Mouse (Mus musculus) limb, embryonic 14.5 days (tissue): ENCODE measurements around the gene Otogl. TPM values are rescaled to one million over a fixed set of nuclear protein-coding genes. Genes with fewer than 3 reads are reported as not detected.
A peak's percentile ranks its signal among the peaks of the same experiment; 100 is the strongest.

Experiments used
- ATAC-seq: fragments of 200-750 bp; cut with Nextera tagmentation; 2 replicates; pipeline ENCODE4 v1.8.0; 2017; ENCODE audit warnings: low read depth, moderate number of reproducible peaks, moderate TSS enrichment; ENCODE audit not compliant: low FRiP score
- DNase-seq: peaks from one replicate; pipeline ENCODE4 v3.0.0-alpha.2; 2015; ENCODE audit warnings: low spot score
- H3K27ac ChIP-seq: fragments of 300-500 bp; sonication (generic); replicated peaks from 2 replicates; pipeline ENCODE4 v1.5.1; 2014; ENCODE audit warnings: low read depth, mild to moderate bottlenecking, low read length, moderate library complexity, mixed read lengths
- H3K27me3 ChIP-seq: fragments of 300-500 bp; sonication (generic); 2 replicates; pipeline ENCODE4 v1.6.1; 2014; ENCODE audit warnings: low read length, mixed read lengths; ENCODE audit not compliant: control insufficient read depth, insufficient read depth
- H3K36me3 ChIP-seq: fragments of 300-500 bp; sonication (generic); 2 replicates; pipeline ENCODE4 v1.6.1; 2014; ENCODE audit warnings: mild to moderate bottlenecking, low read length, moderate library complexity, mixed read lengths; ENCODE audit not compliant: control insufficient read depth, insufficient read depth
- H3K4me1 ChIP-seq: fragments of 300-500 bp; sonication (generic); 2 replicates; pipeline ENCODE4 v1.6.1; 2014; ENCODE audit warnings: antibody characterized with exemption, low read length, mixed read lengths; ENCODE audit not compliant: control insufficient read depth, insufficient read depth
- H3K4me2 ChIP-seq: fragments of 300-500 bp; sonication (generic); replicated peaks from 2 replicates; pipeline ENCODE4 v1.6.1; 2014; ENCODE audit warnings: low read depth, mild to moderate bottlenecking, low read length, moderate library complexity; ENCODE audit not compliant: severe bottlenecking
- H3K4me3 ChIP-seq: fragments of 300-500 bp; sonication (generic); replicated peaks from 2 replicates; pipeline ENCODE4 v1.5.1; 2014; ENCODE audit warnings: low read length
- H3K9ac ChIP-seq: fragments of 300-500 bp; sonication (generic); 2 replicates; pipeline ENCODE4 v1.6.1; 2014; ENCODE audit warnings: mild to moderate bottlenecking, low read depth, low read length, moderate library complexity; ENCODE audit not compliant: severe bottlenecking
- H3K9me3 ChIP-seq: fragments of 300-500 bp; sonication (generic); 2 replicates; pipeline ENCODE4 v1.6.1; 2016; ENCODE audit warnings: low read length; ENCODE audit not compliant: control insufficient read depth
- POLR2A ChIP-seq: fragments of 200-500 bp; IDR thresholded peaks from 2 replicates; pipeline ENCODE4 v1.8.0; 2012; ENCODE audit warnings: inconsistent platforms, mild to moderate bottlenecking, moderate library complexity, borderline replicate concordance; ENCODE audit not compliant: insufficient read depth, insufficient read length; ENCODE audit errors: extremely low read depth
- WGBS: fragments of 180-500 bp; shearing (Covaris S2); extraction: QIAGEN DNeasy Blood & Tissue Kit; methylation state at CpG from one replicate; pipeline ENCODE4 v1.1.7; 2014; 5-methylcytosine and 5-hydroxymethylcytosine counted together
- polyA plus RNA-seq, 2 experiments: library from polyadenylated mRNA; depleted of rRNA in 1 of 2; stranded (reverse) in 1 of 2; unstranded in 1 of 2; fragments of >200 nt; fragmentation: Nextera tagmentation in 1 of 2; extraction: Ambion mirVana in 1 of 2; gene quantifications; 2 replicates each; pipeline versions ENCODE4 v1.2.1 to v1.2.3; 2012 to 2014

Gene Otogl
- polyA plus RNA-seq, 2 experiments: 0.51 to 0.93 TPM

GRCm38 (mm10) chr10:107905274-107906034, 6.5 kb downstream of the Otogl start:
- 73% methylated on average over 7 of the region's 7 CpGs for WGBS
- Histone ChIP-seq H3K9ac (no peak overlapping the region), H3K27ac (0 out of 2 replicates have a peak overlapping the region, but pooled peaks have one; percentile 8), H3K27me3 (no peaks in the 10 kb centered on the region), H3K4me2 (no peak overlapping the region), H3K4me3 (no peak overlapping the region), H3K4me1 (peaks cover 11% of the 10 kb centered on the region; the same call in 1 of the 2 replicates), H3K36me3 (no peaks in the 10 kb centered on the region), H3K9me3 (no peaks in the 10 kb centered on the region; the same call in 1 of the 2 replicates)
- ATAC-seq: peak; percentile 45; the same call in 1 of the 2 replicates
- peak; percentile 38 for DNase-seq
- TF ChIP-seq POLR2A: no peak

DNA sequence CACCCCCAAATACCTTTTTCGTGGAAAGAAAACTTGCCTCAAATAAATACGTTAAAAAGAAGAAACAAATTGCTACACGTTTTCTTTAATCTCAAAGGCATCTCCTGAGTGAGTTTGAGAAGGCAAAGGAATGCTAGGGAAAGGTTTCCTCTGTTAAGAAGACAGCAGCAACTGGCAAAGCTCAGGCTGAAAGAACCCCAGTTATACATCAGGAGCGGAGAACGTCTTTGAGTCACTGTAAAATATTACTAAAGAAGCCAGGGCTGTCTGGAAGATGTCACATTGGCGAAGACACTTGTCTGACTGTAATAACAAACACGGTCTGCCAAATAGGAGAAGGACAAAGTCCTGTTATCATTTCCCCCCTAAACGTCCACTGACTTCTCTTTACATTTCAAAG, 10.0 kb downstream of the Otogl start:
- ATAC-seq: no peak
- 72% methylated on average over 8 of the region's 8 CpGs for WGBS
- H3K4me1 ChIP-seq: peaks cover 8% of the 10 kb centered on the region; the same call in 1 of the 2 replicates
- H3K36me3 ChIP-seq: no peaks in the 10 kb centered on the region
- no peak overlapping the region for H3K27ac ChIP-seq
- H3K9me3 ChIP-seq: no peaks in the 10 kb centered on the region
- TF ChIP-seq POLR2A: no peak
- H3K4me2 ChIP-seq: no peak overlapping the region
- H3K4me3 ChIP-seq: no peak overlapping the region
- no peak for DNase-seq
- H3K9ac ChIP-seq: no peak overlapping the region
- no peaks in the 10 kb centered on the region for H3K27me3 ChIP-seq

GRCm38 (mm10) chr10:107901204-107901879, 10.6 kb downstream of the Otogl start:
- Histone ChIP-seq H3K27me3 (no peaks in the 10 kb centered on the region), H3K4me1 (peaks cover 7% of the 10 kb centered on the region; the same call in 1 of the 2 replicates), H3K36me3 (no peaks in the 10 kb centered on the region), H3K9me3 (no peaks in the 10 kb centered on the region), H3K27ac (no peak overlapping the region), H3K4me3 (no peak overlapping the region), H3K9ac (no peak overlapping the region), H3K4me2 (no peak overlapping the region)
- ATAC-seq: no peak
- DNase-seq: no peak
- WGBS: 68% methylated on average over 13 of the region's 13 CpGs
- TF ChIP-seq POLR2A: no peak

GRCm38 (mm10) chr10:107899946-107900345, 12.0 kb downstream of the Otogl start:
- Histone ChIP-seq H3K4me1 (no peaks in the 10 kb centered on the region), H3K4me2 (no peak overlapping the region), H3K9me3 (no peaks in the 10 kb centered on the region), H3K27me3 (no peaks in the 10 kb centered on the region), H3K36me3 (no peaks in the 10 kb centered on the region), H3K9ac (no peak overlapping the region), H3K27ac (no peak overlapping the region), H3K4me3 (no peak overlapping the region)
- TF ChIP-seq POLR2A: no peak
- no peak for DNase-seq
- ATAC-seq: no peak
- WGBS: 86% methylated on average over 6 of the region's 6 CpGs

GRCm38 (mm10) chr10:107896158-107896557, 15.8 kb downstream of the Otogl start:
- H3K9ac ChIP-seq: no peak overlapping the region
- no peaks in the 10 kb centered on the region for H3K36me3 ChIP-seq
- no peak overlapping the region for H3K4me3 ChIP-seq
- no peaks in the 10 kb centered on the region for H3K9me3 ChIP-seq
- 77% methylated on average over 4 of the region's 4 CpGs for WGBS
- ATAC-seq (no peak), DNase-seq (no peak)
- H3K27me3 ChIP-seq: no peaks in the 10 kb centered on the region
- no peak overlapping the region for H3K27ac ChIP-seq
- no peaks in the 10 kb centered on the region for H3K4me1 ChIP-seq
- TF ChIP-seq POLR2A: no peak
- no peak overlapping the region for H3K4me2 ChIP-seq
